Mouse (Mus musculus) thymus, adult 2 months (tissue): ENCODE data around the gene Cnpy2.

Experiments used
- CTCF ChIP-seq: fragments of 200-500 bp; IDR thresholded peaks from 2 replicates; pipeline ENCODE4 v1.5.1; 2012; ENCODE audit warnings: mild to moderate bottlenecking, control low read depth, low read length, moderate library complexity, borderline replicate concordance; ENCODE audit not compliant: control insufficient read depth, poor library complexity, insufficient read depth; ENCODE audit errors: extremely low read depth
- POLR2A ChIP-seq: fragments of 200-500 bp; IDR thresholded peaks from 2 replicates; pipeline ENCODE4 v1.6.1; 2012; ENCODE audit warnings: mild to moderate bottlenecking, low read length, control low read depth, moderate library complexity; ENCODE audit not compliant: control insufficient read depth, poor library complexity, insufficient read depth; ENCODE audit errors: extremely low read depth

GRCm38 (mm10) chr10:128337306-128338181 lies 15.3 kb downstream of the Cnpy2 start, which contains the start of gene Cs:
- 0 out of 2 replicates have a peak, but pooled peaks have one; percentile 30 for TF ChIP-seq POLR2A
- peak; percentile 59; the same call in 1 of the 2 replicates for TF ChIP-seq CTCF
